Mouse (Mus musculus): ENCODE data around the gene Pard3. TPM values are rescaled to one million over a fixed set of nuclear protein-coding genes. Genes with fewer than 3 reads are reported as not detected.

Pard3 gene
- polyA plus RNA-seq, 1 experiment = 58.8 TPM

GRCm38 (mm10) chr8:127145135-127145534, 81.4 kb downstream of the Pard3 start:
- Histone ChIP-seq H3K4me3 (replicated peaks; ENCODE audit: extremely low read depth, low read depth, low read length) (no peak overlapping the region), H3K4me1 (ENCODE audit: control insufficient read depth, insufficient read depth, low read length) (peaks cover 26% of the 10 kb centered on the region)
- DNase-seq = no peak
- WGBS = 26% methylated on average over 4 of the region's 4 CpGs
- TF ChIP-seq CTCF (IDR thresholded peaks at IDR 0.05; ENCODE audit: insufficient read depth, low read length) = no peak
- TF ChIP-seq POLR2A (IDR thresholded peaks at IDR 0.05; ENCODE audit: borderline replicate concordance, extremely low read depth, low read depth, low read length) = no peak

- TF ChIP-seq POLR2A (IDR thresholded peaks at IDR 0.05; ENCODE audit: borderline replicate concordance, extremely low read depth, low read depth, low read length) (no peak), CTCF (IDR thresholded peaks at IDR 0.05; ENCODE audit: insufficient read depth, low read length) (no peak)
- 54% methylated on average over 4 of the region's 4 CpGs for whole genome bisulfite sequencing
These were observed 82.4 kb downstream of the Pard3 start for GRCm38 (mm10) chr8:127146055-127146454.

GRCm38 (mm10) chr8:127148821-127149220, 85.1 kb downstream of the Pard3 start:
- TF ChIP-seq CTCF (IDR thresholded peaks at IDR 0.05; ENCODE audit: insufficient read depth, low read length) (no peak), POLR2A (IDR thresholded peaks at IDR 0.05; ENCODE audit: borderline replicate concordance, extremely low read depth, low read depth, low read length) (no peak)
- DNase-seq = no peak
- Histone ChIP-seq H3K4me3 (replicated peaks; ENCODE audit: extremely low read depth, low read depth, low read length) (no peak overlapping the region), H3K4me1 (ENCODE audit: control insufficient read depth, insufficient read depth, low read length) (peaks cover 22% of the 10 kb centered on the region)
- WGBS = 41% methylated on average over 7 of the region's 7 CpGs

More at GRCm38 (mm10) chr8:127146055-127146454, 82.4 kb downstream of the Pard3 start:
- no peak for DNase-seq
- Histone ChIP-seq H3K4me3 (replicated peaks; ENCODE audit: extremely low read depth, low read depth, low read length) (no peak overlapping the region), H3K4me1 (ENCODE audit: control insufficient read depth, insufficient read depth, low read length) (peaks cover 26% of the 10 kb centered on the region)

GRCm38 (mm10) chr8:127150645-127151044, 87.0 kb downstream of the Pard3 start:
- no peak overlapping the region for H3K4me3 ChIP-seq (replicated peaks; ENCODE audit: extremely low read depth, low read depth, low read length)
- no peak for DNase-seq
- TF ChIP-seq CTCF (IDR thresholded peaks at IDR 0.05; ENCODE audit: insufficient read depth, low read length) = no peak
- no peak for TF ChIP-seq POLR2A (IDR thresholded peaks at IDR 0.05; ENCODE audit: borderline replicate concordance, extremely low read depth, low read depth, low read length)
- peaks cover 13% of the 10 kb centered on the region for H3K4me1 ChIP-seq (ENCODE audit: control insufficient read depth, insufficient read depth, low read length)
- 68% methylated on average over 4 of the region's 4 CpGs for WGBS

GRCm38 (mm10) chr8:127151706-127152105, 88.0 kb downstream of the Pard3 start:
- TF ChIP-seq CTCF (IDR thresholded peaks at IDR 0.05; ENCODE audit: insufficient read depth, low read length) (no peak), POLR2A (IDR thresholded peaks at IDR 0.05; ENCODE audit: borderline replicate concordance, extremely low read depth, low read depth, low read length) (no peak)
- H3K4me1 ChIP-seq (ENCODE audit: control insufficient read depth, insufficient read depth, low read length) = peaks cover 10% of the 10 kb centered on the region
- 40% methylated on average over 3 of the region's 3 CpGs for WGBS
- no peak for DNase-seq
- H3K4me3 ChIP-seq (replicated peaks; ENCODE audit: extremely low read depth, low read depth, low read length) = no peak overlapping the region

- DNase-seq = no peak
- no peak overlapping the region for H3K4me3 ChIP-seq (replicated peaks; ENCODE audit: extremely low read depth, low read depth, low read length)
- TF ChIP-seq POLR2A (IDR thresholded peaks at IDR 0.05; ENCODE audit: borderline replicate concordance, extremely low read depth, low read depth, low read length) = no peak
- TF ChIP-seq CTCF (IDR thresholded peaks at IDR 0.05; ENCODE audit: insufficient read depth, low read length) = no peak
- H3K4me1 ChIP-seq (ENCODE audit: control insufficient read depth, insufficient read depth, low read length) = no peaks in the 10 kb centered on the region; the same call in 1 of the 2 replicates
- 41% methylated on average over 8 of the region's 8 CpGs for WGBS
These were observed 93.4 kb downstream of the Pard3 start for GRCm38 (mm10) chr8:127157087-127157486.

- Histone ChIP-seq H3K4me3 (replicated peaks; ENCODE audit: extremely low read depth, low read depth, low read length) (no peak overlapping the region), H3K4me1 (ENCODE audit: control insufficient read depth, insufficient read depth, low read length) (peaks cover 2% of the 10 kb centered on the region; the same call in 1 of the 2 replicates)
- TF ChIP-seq POLR2A (IDR thresholded peaks at IDR 0.05; ENCODE audit: borderline replicate concordance, extremely low read depth, low read depth, low read length) (no peak), CTCF (IDR thresholded peaks at IDR 0.05; ENCODE audit: insufficient read depth, low read length) (no peak)
- no peak for DNase-seq
- 47% methylated on average over 3 of the region's 3 CpGs for WGBS
These were observed 95.8 kb downstream of the Pard3 start for GRCm38 (mm10) chr8:127159421-127159966.

- no peak overlapping the region for H3K4me3 ChIP-seq (replicated peaks; ENCODE audit: extremely low read depth, low read depth, low read length)
- TF ChIP-seq POLR2A (IDR thresholded peaks at IDR 0.05; ENCODE audit: borderline replicate concordance, extremely low read depth, low read depth, low read length) (no peak), CTCF (IDR thresholded peaks at IDR 0.05; ENCODE audit: insufficient read depth, low read length) (no peak)
- DNase-seq = no peak
- WGBS = 76% methylated on average over 7 of the region's 7 CpGs
- H3K4me1 ChIP-seq (ENCODE audit: control insufficient read depth, insufficient read depth, low read length) = peaks cover 2% of the 10 kb centered on the region; the same call in 1 of the 2 replicates
These were observed 98.2 kb downstream of the Pard3 start for GRCm38 (mm10) chr8:127161854-127162253.

- Histone ChIP-seq H3K4me1 (ENCODE audit: control insufficient read depth, insufficient read depth, low read length) (peaks cover 2% of the 10 kb centered on the region; the same call in 1 of the 2 replicates), H3K4me3 (replicated peaks; ENCODE audit: extremely low read depth, low read depth, low read length) (no peak overlapping the region)
- TF ChIP-seq POLR2A (IDR thresholded peaks at IDR 0.05; ENCODE audit: borderline replicate concordance, extremely low read depth, low read depth, low read length) (no peak), CTCF (IDR thresholded peaks at IDR 0.05; ENCODE audit: insufficient read depth, low read length) (no peak)
- DNase-seq = no peak
- WGBS = 30% methylated on average over 1 of the region's 1 CpGs
These were observed 99.1 kb downstream of the Pard3 start for GRCm38 (mm10) chr8:127162821-127163220.

All from lung, adult 2 months (tissue).